Mouse (Mus musculus) hindbrain, embryonic 16.5 days (tissue): ENCODE measurements around the gene Ddx3x. TPM values are rescaled to one million over a fixed set of nuclear protein-coding genes. Genes with fewer than 3 reads are reported as not detected.
"Not testable (repeated sequence)": the region's sequence is repeated elsewhere in the genome, so short reads cannot be mapped to it uniquely, and the experiment has no call there.

Experiments
- ATAC-seq: fragments of 200-750 bp; cut with Nextera tagmentation; 2 replicates; pipeline ENCODE4 v1.8.0; 2017; ENCODE audit warnings: moderate TSS enrichment, moderate library complexity
- H3K27ac ChIP-seq: fragments of 300-500 bp; sonication (generic); 2 replicates; pipeline ENCODE4 v1.5.1; 2014; ENCODE audit warnings: low read depth, mild to moderate bottlenecking, control low read depth, low read length, moderate library complexity
- H3K27me3 ChIP-seq: fragments of 300-500 bp; sonication (generic); replicated peaks from 2 replicates; pipeline ENCODE4 v1.6.1; 2014; ENCODE audit warnings: low read length; ENCODE audit not compliant: control insufficient read depth, insufficient read depth
- H3K36me3 ChIP-seq: fragments of 300-500 bp; sonication (generic); 2 replicates; pipeline ENCODE4 v1.6.1; 2014; ENCODE audit warnings: mild to moderate bottlenecking, low read length, moderate library complexity, mixed read lengths; ENCODE audit not compliant: control insufficient read depth, insufficient read depth
- H3K4me1 ChIP-seq: fragments of 300-500 bp; sonication (generic); 2 replicates; pipeline ENCODE4 v1.6.1; 2014; ENCODE audit warnings: low read depth, low read length; ENCODE audit not compliant: control insufficient read depth, insufficient read depth
- H3K4me2 ChIP-seq: fragments of 300-500 bp; sonication (generic); 2 replicates; pipeline ENCODE4 v1.6.1; 2014; ENCODE audit warnings: mild to moderate bottlenecking, low read length, control low read depth, moderate library complexity
- H3K4me3 ChIP-seq: fragments of 300-500 bp; sonication (generic); 2 replicates; pipeline ENCODE4 v1.5.1; 2014; ENCODE audit warnings: mild to moderate bottlenecking, low read length, control low read depth, moderate library complexity
- H3K9ac ChIP-seq: fragments of 300-500 bp; sonication (generic); 2 replicates; pipeline ENCODE4 v1.6.1; 2014; ENCODE audit warnings: low read depth, mild to moderate bottlenecking, control low read depth, low read length, moderate library complexity
- H3K9me3 ChIP-seq: fragments of 300-500 bp; sonication (generic); 2 replicates; pipeline ENCODE4 v1.6.1; 2014; ENCODE audit warnings: mild to moderate bottlenecking, low read length, moderate library complexity; ENCODE audit not compliant: control insufficient read depth
- WGBS: fragments of 180-500 bp; shearing (Covaris S2); extraction: QIAGEN DNeasy Blood & Tissue Kit; methylation state at CpG from one replicate; pipeline ENCODE4 v1.1.7; 2014; 5-methylcytosine and 5-hydroxymethylcytosine counted together
- polyA plus RNA-seq: library from polyadenylated mRNA; unstranded; fragments of >200 nt; fragmentation: Nextera tagmentation; extraction: Ambion mirVana; gene quantifications from 2 replicates; pipeline ENCODE4 v1.2.1, GENCODE M21; 2015

The Ddx3x gene
- 90.9 and 93.3 TPM in 2 replicates for polyA plus RNA-seq

- ATAC-seq: peak; percentile 94
- H3K4me2 ChIP-seq: peak within 1 kb of the TSS; percentile 72
- no peaks in the 10 kb centered on the region for H3K36me3 ChIP-seq
- under 1% methylated on average over 57 of the region's 57 CpGs for WGBS
- peaks cover 1% of the 10 kb centered on the region; the same call in 1 of the 2 replicates for H3K27me3 ChIP-seq
- H3K9me3 ChIP-seq: no peaks in the 10 kb centered on the region
- peak within 1 kb of the TSS; percentile 84 for H3K4me3 ChIP-seq
- H3K4me1 ChIP-seq: peaks cover 14% of the 10 kb centered on the region
- H3K27ac ChIP-seq: peak within 1 kb of the TSS; percentile 98
- H3K9ac ChIP-seq: peak within 1 kb of the TSS; percentile 98
These were observed at the start of gene Ddx3x for GRCm38 (mm10) chrX:13280409-13281328. Gene Ddx3x (plus strand): TSS chrX:13280970.

- Histone ChIP-seq H3K4me2 (peak overlapping the region; percentile 51), H3K9me3 (no peaks in the 10 kb centered on the region), H3K27me3 (no peaks in the 10 kb centered on the region; the same call in 1 of the 2 replicates), H3K4me1 (no peaks in the 10 kb centered on the region), H3K4me3 (peak overlapping the region; percentile 32; the same call in 1 of the 2 replicates), H3K9ac (no peak overlapping the region), H3K36me3 (no peaks in the 10 kb centered on the region), H3K27ac (peak overlapping the region; percentile 77)
- ATAC-seq: no peak
- 34% methylated on average over 9 of the region's 9 CpGs for whole genome bisulfite sequencing
These were observed 49.5 kb upstream of the Ddx3x start for GRCm38 (mm10) chrX:13231243-13231642.

- not testable (repeated sequence) for H3K36me3 ChIP-seq, H3K9ac ChIP-seq, H3K27me3 ChIP-seq, H3K4me1 ChIP-seq, ATAC-seq, H3K9me3 ChIP-seq, H3K27ac ChIP-seq, H3K4me2 ChIP-seq, H3K4me3 ChIP-seq
- 96% methylated on average over 1 of the region's 1 CpGs for WGBS
These were observed 47.9 kb upstream of the Ddx3x start for GRCm38 (mm10) chrX:13232834-13233233.

- H3K27ac ChIP-seq: no peak overlapping the region
- H3K9ac ChIP-seq: no peak overlapping the region
- no peaks in the 10 kb centered on the region; the same call in 1 of the 2 replicates for H3K27me3 ChIP-seq
- no peaks in the 10 kb centered on the region for H3K36me3 ChIP-seq
- H3K9me3 ChIP-seq: no peaks in the 10 kb centered on the region
- WGBS: 75% methylated on average over 2 of the region's 2 CpGs
- ATAC-seq: no peak
- H3K4me2 ChIP-seq: no peak overlapping the region
- no peak overlapping the region for H3K4me3 ChIP-seq
- H3K4me1 ChIP-seq: no peaks in the 10 kb centered on the region
These were observed 47.1 kb upstream of the Ddx3x start for GRCm38 (mm10) chrX:13233631-13234030.

- H3K4me1 ChIP-seq: no peaks in the 10 kb centered on the region
- no peak for ATAC-seq
- H3K9ac ChIP-seq: no peak overlapping the region
- no peaks in the 10 kb centered on the region; the same call in 1 of the 2 replicates for H3K27me3 ChIP-seq
- H3K4me3 ChIP-seq: no peak overlapping the region
- H3K27ac ChIP-seq: no peak overlapping the region
- no peaks in the 10 kb centered on the region for H3K36me3 ChIP-seq
- H3K4me2 ChIP-seq: no peak overlapping the region
- WGBS: 59% methylated on average over 4 of the region's 4 CpGs
- H3K9me3 ChIP-seq: no peaks in the 10 kb centered on the region
These were observed 46.1 kb upstream of the Ddx3x start for GRCm38 (mm10) chrX:13234709-13235108.

- H3K4me3 ChIP-seq: no peak overlapping the region
- H3K4me2 ChIP-seq: no peak overlapping the region
- H3K9me3 ChIP-seq: no peaks in the 10 kb centered on the region
- H3K27ac ChIP-seq: peak overlapping the region; percentile 56
- H3K9ac ChIP-seq: no peak overlapping the region
- WGBS: 21% methylated on average over 2 of the region's 2 CpGs
- no peaks in the 10 kb centered on the region for H3K36me3 ChIP-seq
- H3K4me1 ChIP-seq: no peaks in the 10 kb centered on the region
- H3K27me3 ChIP-seq: no peaks in the 10 kb centered on the region; the same call in 1 of the 2 replicates
- ATAC-seq: peak; percentile 78
These were observed 44.6 kb upstream of the Ddx3x start for GRCm38 (mm10) chrX:13236100-13236568.

GRCm38 (mm10) chrX:13239455-13239854 is 41.3 kb upstream of the Ddx3x start:
- no peak overlapping the region for H3K9ac ChIP-seq
- H3K4me1 ChIP-seq: no peaks in the 10 kb centered on the region; the same call in 1 of the 2 replicates
- no peaks in the 10 kb centered on the region for H3K36me3 ChIP-seq
- H3K9me3 ChIP-seq: no peaks in the 10 kb centered on the region
- H3K27me3 ChIP-seq: no peaks in the 10 kb centered on the region; the same call in 1 of the 2 replicates
- ATAC-seq: no peak
- 88% methylated on average over 6 of the region's 6 CpGs for WGBS
- H3K4me2 ChIP-seq: no peak overlapping the region
- no peak overlapping the region for H3K4me3 ChIP-seq
- H3K27ac ChIP-seq: no peak overlapping the region

- H3K4me3 ChIP-seq: no peak overlapping the region; the same call in 1 of the 2 replicates
- peak overlapping the region; percentile 55 for H3K4me2 ChIP-seq
- H3K27me3 ChIP-seq: no peaks in the 10 kb centered on the region; the same call in 1 of the 2 replicates
- no peaks in the 10 kb centered on the region for H3K36me3 ChIP-seq
- H3K27ac ChIP-seq: peak overlapping the region; percentile 95
- WGBS: 23% methylated on average over 11 of the region's 11 CpGs
- 0 out of 2 replicates have a peak, but pooled peaks have one; percentile 10 for ATAC-seq
- H3K4me1 ChIP-seq: no peaks in the 10 kb centered on the region; the same call in 1 of the 2 replicates
- H3K9ac ChIP-seq: no peak overlapping the region
- no peaks in the 10 kb centered on the region for H3K9me3 ChIP-seq
These were observed 39.9 kb upstream of the Ddx3x start for GRCm38 (mm10) chrX:13240646-13241425.
